Mouse (Mus musculus): ENCODE results near the gene Prnd.

The Prnd gene

DNA sequence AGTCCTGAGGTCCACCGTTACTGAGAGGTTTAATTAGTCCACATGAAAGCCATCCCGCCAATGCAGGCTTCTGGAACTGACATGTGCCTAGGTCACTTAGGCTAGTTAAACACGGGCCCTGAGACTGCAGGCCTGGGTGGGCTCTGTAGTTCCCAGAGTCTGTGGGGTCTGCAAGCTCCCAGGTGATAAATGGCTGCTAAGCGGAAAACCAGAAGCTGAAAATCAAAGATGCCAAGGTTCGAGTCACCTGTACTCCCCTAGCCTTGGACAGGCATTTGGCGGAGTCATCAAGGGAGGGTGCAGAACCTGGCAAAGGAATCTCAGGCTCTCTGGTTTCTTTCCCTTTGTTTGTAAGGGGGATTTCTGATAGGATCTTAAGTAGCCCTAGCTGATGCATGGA, 9.2 kb upstream of the Prnd start:
- DNase-seq, result no peak

DNA sequence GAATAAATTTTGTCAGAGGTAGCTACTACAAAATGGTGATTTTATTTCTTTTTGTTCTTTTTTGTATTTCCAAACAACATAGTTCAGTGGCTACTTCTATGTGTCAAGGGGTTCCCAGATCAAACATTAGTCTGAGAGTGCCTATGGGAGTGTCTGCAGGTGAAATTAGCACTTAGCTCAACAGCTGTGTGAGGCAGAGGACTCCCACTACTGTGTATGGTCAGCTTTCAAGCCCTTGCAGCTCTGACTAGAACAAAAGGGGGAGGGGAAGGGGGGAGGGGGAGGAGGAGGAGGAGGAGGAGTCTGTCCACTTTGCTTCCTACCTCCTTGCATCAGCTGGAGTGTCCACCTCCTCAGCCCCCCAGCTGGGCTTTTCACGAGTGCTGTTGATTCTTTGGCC, 6.3 kb upstream of the Prnd start:
- no peak for DNase-seq

DNA sequence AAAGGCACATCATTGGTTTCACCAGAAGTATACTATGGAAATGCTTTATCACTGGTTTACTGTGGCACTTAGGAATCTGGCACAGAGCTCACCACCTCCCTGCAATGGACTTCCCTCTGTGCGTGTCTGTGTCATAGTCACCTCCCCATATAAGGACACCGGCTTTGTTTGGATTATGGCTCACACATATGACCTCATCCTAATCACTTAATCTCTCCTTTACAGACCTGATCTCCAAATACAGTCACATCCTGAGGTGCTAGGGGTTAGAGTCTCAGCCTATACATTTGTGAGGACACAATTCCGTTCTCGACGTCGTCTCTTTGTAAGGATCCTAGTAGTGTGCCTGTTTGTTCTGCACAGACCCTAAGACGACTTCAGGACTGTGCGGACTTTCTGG, 5.4 kb upstream of the Prnd start:
- no peak for DNase-seq

DNA sequence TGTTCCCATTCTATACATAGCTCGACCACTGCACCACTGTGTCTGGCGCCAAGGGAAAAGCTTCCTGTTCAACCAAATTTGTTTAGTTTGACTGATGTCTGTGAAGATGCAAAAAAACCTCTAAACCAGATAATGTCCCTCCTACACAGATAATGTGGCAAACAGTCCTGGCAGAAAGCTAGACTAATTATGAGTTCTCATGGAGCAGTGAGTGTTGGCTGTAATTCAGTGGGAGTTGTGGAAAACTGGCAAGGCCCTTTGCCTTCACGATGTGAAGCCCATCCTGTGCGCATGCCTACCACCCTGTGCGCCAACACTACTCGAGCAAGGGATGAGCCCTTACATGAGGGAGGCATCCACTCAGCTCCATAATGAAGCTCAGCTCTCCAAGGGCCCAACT, 4.9 kb upstream of the Prnd start:
- no peak for DNase-seq

DNA sequence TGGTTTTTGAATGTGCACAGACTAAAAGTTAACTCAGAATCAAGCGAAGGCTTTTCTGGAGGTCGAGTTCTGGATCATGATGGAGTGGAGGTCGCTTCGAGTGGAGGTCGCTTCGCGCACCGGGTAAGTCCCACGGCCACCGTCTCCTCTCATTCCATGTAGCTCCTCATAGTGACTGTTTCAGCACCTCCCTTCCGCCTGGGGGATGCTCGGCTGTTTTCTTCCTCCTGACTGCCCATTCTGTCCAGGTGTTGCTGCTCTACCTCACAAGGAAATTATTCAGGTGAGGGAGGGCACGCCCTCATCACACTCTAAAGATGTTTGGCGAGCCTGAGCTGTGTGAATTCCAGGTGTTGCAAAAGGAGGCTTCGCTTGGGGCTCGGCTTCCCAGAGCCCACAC, 4.3 kb upstream of the Prnd start:
- DNase-seq, result no peak

DNA sequence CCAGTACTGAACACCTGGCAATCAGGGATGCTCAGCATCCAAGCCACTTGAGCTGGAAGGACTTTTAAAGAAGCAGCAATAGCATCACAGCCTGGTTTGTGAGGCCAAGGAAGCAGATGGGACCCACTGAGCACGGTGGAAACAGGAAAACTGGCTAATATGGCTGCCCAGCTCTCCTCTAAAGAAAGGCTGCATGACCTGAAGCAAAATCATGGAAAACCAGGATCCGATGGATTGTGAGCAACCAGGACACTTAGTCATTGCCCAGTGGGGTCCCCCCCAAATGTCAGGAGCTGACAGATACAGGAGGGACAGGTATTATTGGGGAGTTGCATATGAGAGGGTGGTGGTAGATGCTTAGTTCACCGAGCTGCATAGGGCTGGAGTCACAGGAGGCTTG, 2.5 kb upstream of the Prnd start:
- no peak for DNase-seq

DNA sequence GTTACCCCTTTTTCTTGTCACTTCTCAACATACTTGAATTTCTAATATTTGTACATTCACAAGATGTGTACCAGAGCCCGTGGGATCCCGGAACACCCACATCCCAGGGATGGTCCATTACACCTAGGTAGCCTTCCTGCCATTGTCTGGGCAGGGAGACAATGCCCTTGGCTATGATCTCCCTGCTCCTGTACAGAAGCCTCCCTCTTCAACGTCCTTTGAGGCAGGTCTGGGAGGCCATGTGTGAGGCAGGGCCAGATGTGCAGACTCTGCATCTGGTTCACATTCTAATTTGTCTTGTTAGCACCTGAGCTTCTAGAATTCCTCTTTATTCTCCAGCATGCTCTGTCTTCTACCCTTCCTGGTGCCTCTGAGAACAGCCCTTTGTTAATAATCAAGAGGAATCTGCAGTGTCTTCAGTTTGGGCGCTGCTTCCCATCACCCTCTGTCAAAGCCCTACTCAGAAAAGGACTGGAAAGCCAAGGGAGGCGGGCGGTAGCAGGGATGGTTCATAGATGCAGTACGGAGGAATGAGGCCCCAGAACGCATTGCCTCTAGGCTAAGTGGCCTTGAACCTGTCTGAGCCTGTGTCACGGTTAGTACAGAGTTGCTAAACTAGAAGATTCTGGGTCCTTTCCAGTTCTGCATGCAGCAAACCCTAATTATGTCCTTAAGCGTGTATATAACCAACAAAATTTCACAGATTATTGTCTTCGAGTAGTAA, 1.6 kb upstream of the Prnd start:
- no peak for DNase-seq

DNA sequence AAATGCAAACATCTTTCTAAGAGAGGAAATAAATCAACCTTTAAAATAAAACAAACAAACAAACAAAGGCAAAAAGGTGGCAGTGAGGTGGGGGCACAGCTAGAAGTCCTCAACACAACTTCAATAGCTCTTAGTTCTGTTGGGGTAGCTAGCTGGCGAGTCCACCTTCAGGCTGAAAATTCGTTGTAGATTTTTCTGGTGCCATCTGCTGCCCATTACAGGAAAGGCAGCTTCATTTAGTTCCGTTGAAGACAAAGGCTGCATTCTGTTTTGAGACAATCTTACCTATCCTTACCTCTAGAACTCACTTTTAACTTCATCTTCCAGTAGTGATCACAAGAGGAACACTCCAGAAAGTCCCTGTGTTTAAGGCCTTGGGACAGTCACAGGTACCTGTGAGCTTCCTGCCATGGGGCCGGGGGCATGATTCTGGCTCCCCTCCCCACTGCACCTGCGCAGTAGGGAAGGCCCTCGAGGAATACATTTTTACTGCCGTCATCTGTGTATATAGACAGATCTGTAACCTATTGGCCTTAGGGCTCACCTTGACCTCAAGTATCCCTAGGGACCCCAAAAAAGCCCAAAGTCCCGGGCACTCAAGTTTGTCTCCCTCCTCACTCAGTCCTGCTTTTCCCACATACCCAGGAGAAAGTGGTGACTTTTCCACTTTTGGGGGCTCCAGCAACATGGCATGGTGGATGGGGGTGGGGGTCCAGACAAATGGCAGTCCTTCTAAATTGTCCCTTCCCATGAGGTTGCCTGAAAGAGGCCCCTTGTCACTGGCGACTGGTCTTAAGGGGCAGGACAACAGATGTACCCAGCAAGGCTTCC, 679 bp upstream of the Prnd start:
- peak; percentile 69 for DNase-seq

DNA sequence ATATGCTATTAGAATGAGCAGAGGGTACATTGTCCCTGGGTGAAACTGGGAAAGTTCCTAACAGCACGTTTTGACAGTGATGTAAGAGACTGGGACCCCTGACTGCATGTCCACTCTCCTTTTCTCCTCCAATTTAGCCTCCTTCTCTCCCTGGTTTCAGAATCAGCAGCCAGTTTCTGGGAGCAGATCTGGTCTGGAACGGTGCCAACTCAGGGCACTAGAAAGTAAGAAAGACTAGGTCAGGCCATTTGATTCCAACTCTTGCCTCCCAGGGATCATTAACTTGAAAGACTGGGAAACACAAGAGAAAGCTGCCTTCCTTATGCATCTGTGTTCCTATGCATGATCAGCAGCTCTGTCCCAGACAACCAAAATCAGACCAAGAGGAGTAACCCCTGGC, 1.8 kb downstream of the Prnd start:
- no peak for DNase-seq

DNA sequence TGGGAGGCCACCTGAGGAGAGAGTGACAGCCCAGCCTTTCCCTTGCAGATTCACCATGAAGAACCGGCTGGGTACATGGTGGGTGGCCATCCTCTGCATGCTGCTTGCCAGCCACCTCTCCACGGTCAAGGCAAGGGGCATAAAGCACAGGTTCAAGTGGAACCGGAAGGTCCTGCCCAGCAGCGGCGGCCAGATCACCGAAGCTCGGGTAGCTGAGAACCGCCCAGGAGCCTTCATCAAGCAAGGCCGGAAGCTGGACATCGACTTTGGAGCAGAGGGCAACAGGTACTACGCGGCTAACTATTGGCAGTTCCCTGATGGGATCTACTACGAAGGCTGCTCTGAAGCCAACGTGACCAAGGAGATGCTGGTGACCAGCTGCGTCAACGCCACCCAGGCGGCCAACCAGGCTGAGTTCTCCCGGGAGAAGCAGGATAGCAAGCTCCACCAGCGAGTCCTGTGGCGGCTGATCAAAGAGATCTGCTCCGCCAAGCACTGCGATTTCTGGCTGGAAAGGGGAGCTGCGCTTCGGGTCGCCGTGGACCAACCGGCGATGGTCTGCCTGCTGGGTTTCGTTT, 2.4 kb downstream of the Prnd start:
- peak; percentile 9 for DNase-seq

DNA sequence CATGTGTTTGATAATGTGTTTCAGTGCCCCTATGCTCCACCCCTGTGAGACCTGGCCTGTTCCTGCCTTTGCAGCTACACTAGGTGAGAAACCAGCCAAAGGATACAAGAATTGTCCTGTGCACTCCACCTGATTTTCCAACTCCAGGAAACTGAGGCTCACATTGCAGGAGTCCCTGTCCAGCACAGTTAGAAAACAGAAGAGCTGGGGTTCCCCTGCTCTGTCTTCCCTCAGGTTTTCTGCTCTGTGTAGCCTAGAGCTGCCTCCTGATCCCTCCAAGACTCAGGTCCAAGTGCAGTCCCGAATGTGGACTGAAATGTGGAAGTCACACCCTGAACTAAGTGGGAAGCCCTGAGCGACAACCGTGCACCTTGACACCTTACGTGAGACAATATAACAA, 3.0 kb downstream of the Prnd start:
- no peak for DNase-seq

DNA sequence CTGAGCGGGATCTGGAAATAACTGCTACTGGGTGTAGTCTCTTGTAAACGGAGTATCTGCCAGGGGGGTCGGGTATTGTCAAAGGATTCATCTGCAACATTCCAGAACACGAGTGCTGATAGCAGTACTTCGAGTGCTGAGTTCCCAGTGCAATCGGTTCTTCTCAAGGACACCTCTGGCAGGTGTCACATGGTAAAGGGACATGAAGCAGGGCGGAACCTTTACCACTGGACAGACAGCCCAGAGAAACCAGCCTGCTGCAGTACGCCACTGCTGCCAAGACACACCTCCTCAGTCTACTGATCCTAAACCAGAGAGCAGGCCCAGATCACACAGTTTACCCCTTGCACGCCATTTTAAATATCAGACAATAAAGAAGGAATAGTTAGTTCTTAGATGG, 4.2 kb downstream of the Prnd start:
- DNase-seq, result peak; percentile 27

DNA sequence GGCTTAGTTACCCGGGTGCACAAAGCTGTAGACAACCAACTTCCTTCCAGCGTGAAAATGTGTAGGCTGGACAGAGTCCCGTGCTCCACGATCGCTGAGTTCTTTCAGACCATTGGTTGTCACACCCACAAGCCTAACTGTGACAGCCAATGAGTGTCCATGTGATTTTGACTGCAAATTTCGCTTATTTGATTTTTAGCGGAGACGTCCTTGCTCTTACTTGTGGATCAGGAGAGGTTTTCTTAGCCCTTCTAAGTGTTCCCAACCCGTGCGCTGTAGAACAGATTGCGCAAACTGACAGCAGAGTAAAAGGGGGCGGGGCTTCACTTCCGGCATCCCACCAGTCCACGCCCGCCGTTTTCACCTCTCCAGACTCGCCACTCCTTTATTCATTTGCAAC, 4.6 kb downstream of the Prnd start:
- peak; percentile 70 for DNase-seq

DNA sequence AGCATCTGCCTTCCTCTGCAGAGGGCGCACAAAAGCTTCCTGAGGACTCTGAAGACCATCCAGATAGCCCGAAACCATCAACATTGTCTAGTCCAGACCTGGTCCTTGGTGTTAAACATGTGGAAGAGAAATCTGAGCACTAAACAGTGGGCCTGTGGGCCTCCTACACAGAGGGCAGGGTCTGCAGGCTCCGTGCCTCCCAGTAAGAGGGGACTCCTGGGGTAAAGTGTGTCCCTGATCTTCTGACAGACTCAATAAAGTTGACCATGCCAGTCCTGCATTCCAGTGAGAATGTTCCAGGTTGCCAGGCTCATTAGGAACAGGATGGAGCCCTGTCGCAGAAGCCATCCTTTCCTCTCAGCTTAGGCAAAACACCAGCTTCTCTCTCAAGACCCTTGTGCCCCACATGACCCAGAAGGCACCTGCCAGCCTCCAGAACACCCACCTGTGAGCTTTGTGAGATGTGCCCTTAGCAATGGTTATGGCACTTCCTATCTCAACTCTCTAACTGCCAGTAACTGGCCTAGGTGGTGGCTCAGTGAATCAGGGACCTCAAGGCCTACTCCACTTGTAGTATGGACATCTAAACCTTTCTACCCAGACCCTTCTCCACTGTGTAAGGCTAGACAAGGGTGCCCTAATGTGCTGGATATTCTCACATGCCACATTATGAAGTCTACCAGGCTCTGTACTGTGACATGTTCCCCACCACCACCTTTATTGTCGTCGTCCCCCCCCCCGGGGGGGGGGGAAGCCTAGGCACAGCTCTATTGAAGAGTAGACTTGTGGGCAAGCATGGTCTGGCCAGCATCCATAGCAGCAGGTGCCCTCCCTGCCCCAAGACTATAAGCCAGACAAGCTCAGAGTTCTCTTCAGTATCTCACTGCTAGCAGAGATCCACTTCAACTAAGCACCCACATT, 5.9 kb downstream of the Prnd start:
- no peak for DNase-seq

DNA sequence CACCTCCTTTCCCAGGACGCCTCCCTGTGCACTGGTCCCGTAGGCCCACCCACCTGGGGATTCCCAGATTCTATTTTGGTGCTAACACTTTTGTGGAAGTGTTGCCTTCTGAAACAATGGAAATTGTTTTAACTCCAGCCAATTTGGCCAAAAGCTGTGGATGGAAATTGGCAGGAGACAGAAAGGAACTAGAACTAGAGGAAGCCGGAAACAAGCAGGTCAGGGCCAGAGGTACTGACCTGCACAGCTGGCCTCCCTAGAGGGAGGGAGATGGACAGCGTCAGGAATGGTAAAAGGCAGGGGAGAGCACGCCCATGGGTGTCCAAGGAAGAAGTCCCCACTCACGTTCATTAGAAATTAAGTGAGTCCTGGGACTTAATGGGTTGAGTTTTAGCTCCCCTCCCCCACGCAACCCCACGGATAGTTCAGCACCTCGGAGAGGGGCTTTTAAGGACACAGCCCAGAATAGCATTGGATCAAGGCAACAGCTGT, 7.1 kb downstream of the Prnd start:
- DNase-seq, result no peak

DNA sequence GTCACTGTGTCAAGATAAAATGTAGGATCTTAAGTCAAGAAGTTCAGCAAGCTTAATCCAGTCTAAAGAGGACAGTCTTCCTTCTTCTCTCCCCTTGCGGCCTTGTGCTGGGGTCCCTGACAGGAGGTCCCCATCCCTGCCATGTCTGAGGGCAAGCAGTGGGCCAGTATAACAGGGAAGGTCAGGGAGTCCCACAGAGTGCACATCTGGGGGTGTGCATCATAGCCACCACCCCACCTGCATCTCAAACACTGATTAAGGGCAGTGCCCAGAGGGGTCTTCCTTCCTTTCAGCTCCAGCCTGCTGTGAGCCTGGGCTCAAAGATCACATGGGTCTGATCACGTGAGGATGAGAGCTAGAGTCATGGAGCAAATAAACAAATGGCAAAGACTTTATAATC, 11.0 kb downstream of the Prnd start:
- no peak for DNase-seq

DNA sequence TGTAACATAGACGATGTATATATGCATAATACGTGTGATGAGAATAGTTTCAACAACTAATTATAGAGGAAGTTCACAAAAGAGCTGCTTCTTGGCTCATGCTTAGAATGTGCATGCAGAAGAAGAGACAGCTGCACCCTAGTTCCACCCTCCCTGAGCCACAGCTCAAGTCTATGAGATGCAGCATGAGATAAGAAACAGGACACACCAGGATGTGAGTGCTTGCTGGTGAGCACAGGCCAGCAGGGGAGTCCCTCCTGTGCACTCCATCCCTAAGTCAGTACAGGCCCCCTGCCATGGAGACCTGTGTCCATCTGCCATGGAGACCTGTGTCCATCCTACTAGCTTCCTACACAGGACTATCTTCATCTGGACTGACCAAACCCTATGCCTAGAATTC, 19.9 kb downstream of the Prnd start:
- no peak for DNase-seq

DNA sequence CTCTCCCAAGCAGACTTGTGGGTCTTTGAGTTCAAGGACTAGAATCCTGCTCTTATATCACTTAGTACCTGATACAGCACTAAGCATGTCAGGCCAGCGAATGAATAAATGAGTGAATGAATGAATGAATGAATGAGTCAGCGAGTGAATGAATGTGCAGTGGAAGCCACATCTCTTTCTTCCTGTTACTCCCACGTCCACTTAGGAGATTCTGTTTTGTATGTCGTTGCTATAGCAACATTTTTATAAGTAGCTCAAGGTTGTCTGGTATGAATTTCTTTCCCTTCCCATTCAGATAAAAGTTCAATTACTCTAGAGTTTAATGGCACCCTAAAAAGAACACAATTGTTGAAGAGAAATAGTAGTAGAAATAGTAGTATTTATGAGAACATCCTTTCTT, 20.4 kb downstream of the Prnd start:
- DNase-seq, result no peak

DNA sequence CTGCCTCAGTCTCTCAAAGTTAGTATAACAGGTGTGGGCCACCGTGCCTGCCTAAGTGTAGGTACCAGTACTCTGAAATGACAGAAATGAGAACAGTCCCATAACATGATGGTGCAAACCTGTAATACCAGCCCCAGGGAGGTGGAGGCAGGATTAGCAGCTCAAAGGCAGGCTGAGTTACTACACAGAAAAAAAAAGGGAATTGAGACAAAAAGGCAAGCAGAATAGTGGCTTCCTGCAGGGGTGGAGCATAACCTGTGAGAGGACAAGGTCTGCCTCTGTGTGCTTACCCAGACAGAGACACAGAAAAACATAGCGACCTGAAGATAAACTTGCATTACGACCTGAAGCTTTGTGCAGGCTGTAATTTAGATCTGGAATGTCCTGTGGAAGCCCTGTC, 26.0 kb downstream of the Prnd start:
- DNase-seq, result no peak

DNA sequence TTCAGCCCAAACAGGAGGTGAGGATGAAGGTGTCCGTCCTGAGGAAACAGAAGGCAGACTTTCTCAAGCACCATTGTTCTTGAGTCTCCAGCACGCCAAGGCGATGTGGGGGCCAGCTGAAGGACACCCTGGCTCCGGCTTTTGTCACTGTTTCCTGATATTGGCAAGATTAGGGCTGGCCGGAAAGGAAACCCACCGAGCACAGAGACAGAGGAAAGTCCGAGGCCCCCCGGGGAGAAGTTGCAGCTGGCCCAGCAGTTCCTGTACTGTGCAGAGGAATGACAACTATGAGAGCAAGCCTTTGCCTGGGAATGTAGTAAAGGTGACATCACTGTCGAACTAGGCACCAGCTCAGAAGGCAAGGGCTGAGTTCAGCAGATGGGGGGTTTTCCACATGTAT, 30.2 kb downstream of the Prnd start:
- DNase-seq, result no peak

DNA sequence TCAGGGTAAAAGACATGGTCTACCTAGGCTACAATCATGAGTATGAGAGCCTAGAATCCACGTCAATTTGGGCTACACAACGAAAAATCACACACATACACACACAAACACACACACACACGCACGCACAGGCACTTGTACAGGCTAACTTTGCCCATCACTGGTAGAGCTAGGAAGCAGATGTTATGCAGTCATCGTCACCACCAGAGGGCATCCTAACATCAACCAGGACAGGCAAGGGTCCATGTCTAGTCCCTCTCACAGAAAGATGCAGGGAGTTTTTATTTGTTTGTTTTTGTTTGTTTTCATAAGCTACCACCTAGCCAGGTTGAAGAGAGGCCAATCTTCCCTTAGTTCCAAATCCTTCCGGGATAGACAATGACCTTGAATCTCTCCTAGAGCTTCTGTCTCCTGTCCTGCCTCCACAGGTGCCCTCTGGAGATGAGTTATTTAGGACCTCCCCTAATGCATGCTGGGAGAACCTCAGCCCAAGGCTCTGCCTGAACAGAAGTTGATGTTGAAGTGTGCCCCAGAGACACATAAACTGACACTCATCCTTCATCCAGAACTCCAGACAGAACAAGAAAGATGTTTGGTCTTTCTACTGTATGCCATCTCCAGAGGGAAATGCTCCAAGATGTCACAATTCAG, 32.0 kb downstream of the Prnd start:
- DNase-seq, result peak; percentile 76

DNA sequence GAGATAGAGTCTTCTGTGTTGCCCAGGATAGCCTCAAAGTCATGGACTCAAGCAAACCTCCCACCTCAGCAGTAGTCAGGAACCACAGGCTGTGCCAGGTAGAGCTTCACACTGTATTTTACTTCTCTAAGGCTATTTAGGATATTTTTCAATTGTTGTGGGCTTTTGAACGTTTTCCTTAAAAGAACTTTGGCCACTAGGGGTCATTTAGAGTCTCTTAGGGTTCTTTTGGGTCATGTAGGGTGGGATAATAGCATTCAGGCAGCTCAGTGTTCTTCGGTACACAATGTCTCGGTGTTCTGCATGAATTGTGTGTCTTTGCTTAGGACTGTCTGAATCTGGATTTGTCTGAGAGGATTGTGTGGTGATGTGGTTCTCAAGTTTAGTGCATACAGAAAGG, 37.3 kb downstream of the Prnd start:
- DNase-seq, result no peak

DNA sequence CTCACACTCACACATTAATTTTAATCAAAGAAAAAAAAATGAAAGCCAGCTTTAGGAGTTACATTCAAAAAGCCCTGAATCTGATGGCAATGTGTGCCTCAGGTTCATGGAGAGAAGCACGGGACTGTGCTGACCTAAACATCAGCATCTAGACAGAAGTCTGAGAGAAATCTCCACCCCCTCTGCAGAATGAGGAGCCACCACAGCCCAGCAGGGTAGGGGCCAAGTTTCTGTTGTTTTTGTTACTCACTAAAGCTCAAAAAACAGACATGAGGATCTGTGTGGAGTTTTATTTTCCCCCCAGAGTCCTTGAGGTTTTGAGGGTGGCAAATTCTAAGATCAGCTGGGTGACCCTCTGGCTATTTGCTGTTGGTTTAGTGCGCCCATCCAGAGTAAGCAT, 37.9 kb downstream of the Prnd start:
- DNase-seq, result no peak

All from lung, postnatal 14 days (tissue).